Mouse (Mus musculus): ENCODE results near the gene Msh2.

GRCm38 (mm10) chr17:87689217-87689616, 17.1 kb downstream of the Msh2 start:
- TF ChIP-seq TAL1 (IDR thresholded peaks at IDR 0.05; ENCODE audit: low read length) (no peak), GATA1 (IDR thresholded peaks at IDR 0.05; ENCODE audit: low read length) (no peak)
